Mouse (Mus musculus): ENCODE data around the gene Por. TPM values are rescaled to one million over a fixed set of nuclear protein-coding genes. Genes with fewer than 3 reads are reported as not detected.

Por gene
- total and polyA plus RNA-seq, 2 experiments from 2014 or later, result 44.9 to 71.7 TPM

GRCm38 (mm10) chr5:135761881-135762280 is 92.0 kb downstream of the Por start:
- Histone ChIP-seq H3K4me3 (ENCODE audit: low read depth, low read length) (no peak overlapping the region), H3K9me3 (replicated peaks; ENCODE audit: control insufficient read depth, low read length) (no peaks in the 10 kb centered on the region), H3K4me2 (ENCODE audit: low read depth, low read length) (no peak overlapping the region), H3K27me3 (ENCODE audit: control insufficient read depth, insufficient read depth, low read length) (0 out of 2 replicates have a peak, but pooled peaks cover 4% of the 10 kb centered on the region), H3K4me1 (ENCODE audit: control insufficient read depth, insufficient read depth) (no peaks in the 10 kb centered on the region), H3K9ac (replicated peaks; ENCODE audit: low read depth, low read length) (no peak overlapping the region), H3K36me3 (replicated peaks; ENCODE audit: control insufficient read depth, insufficient read depth, low read length) (no peaks in the 10 kb centered on the region), H3K27ac (ENCODE audit: low read depth) (no peak overlapping the region)
- WGBS, result 62% methylated on average over 3 of the region's 3 CpGs
- ATAC-seq (ENCODE audit: insufficient read depth, low read depth) (no peak), DNase-seq (ENCODE audit: low spot score) (no peak)
- TF ChIP-seq CTCF (IDR thresholded peaks at IDR 0.05; ENCODE audit: low read depth) (no peak), EP300 (IDR thresholded peaks at IDR 0.05; ENCODE audit: low read depth) (no peak)

- ATAC-seq (ENCODE audit: insufficient read depth, low read depth) (peak; percentile 68; the same call in 1 of the 2 replicates), DNase-seq (ENCODE audit: low spot score) (peak; percentile 67)
- Histone ChIP-seq H3K4me3 (ENCODE audit: low read depth, low read length) (no peak overlapping the region), H3K9me3 (replicated peaks; ENCODE audit: control insufficient read depth, low read length) (no peaks in the 10 kb centered on the region), H3K27me3 (ENCODE audit: control insufficient read depth, insufficient read depth, low read length) (0 out of 2 replicates have a peak, but pooled peaks cover 4% of the 10 kb centered on the region), H3K9ac (replicated peaks; ENCODE audit: low read depth, low read length) (no peak overlapping the region), H3K4me1 (ENCODE audit: control insufficient read depth, insufficient read depth) (no peaks in the 10 kb centered on the region), H3K4me2 (ENCODE audit: low read depth, low read length) (no peak overlapping the region), H3K36me3 (replicated peaks; ENCODE audit: control insufficient read depth, insufficient read depth, low read length) (no peaks in the 10 kb centered on the region), H3K27ac (ENCODE audit: low read depth) (no peak overlapping the region)
- TF ChIP-seq EP300 (IDR thresholded peaks at IDR 0.05; ENCODE audit: low read depth), result no peak
- peak; percentile 86 for TF ChIP-seq CTCF (IDR thresholded peaks at IDR 0.05; ENCODE audit: low read depth)
- WGBS, result 3% methylated on average over 7 of the region's 7 CpGs
These were observed 93.7 kb downstream of the Por start for GRCm38 (mm10) chr5:135763526-135763925.

- ATAC-seq (ENCODE audit: insufficient read depth, low read depth) (no peak), DNase-seq (ENCODE audit: low spot score) (no peak)
- TF ChIP-seq EP300 (IDR thresholded peaks at IDR 0.05; ENCODE audit: low read depth) (no peak), CTCF (IDR thresholded peaks at IDR 0.05; ENCODE audit: low read depth) (no peak)
- H3K27ac ChIP-seq (ENCODE audit: low read depth), result no peak overlapping the region
- H3K4me3 ChIP-seq (ENCODE audit: low read depth, low read length), result no peak overlapping the region
- H3K27me3 ChIP-seq (ENCODE audit: control insufficient read depth, insufficient read depth, low read length), result 0 out of 2 replicates have a peak, but pooled peaks cover 4% of the 10 kb centered on the region
- WGBS, result 54% methylated on average over 3 of the region's 3 CpGs
- no peak overlapping the region for H3K9ac ChIP-seq (replicated peaks; ENCODE audit: low read depth, low read length)
- H3K4me1 ChIP-seq (ENCODE audit: control insufficient read depth, insufficient read depth), result no peaks in the 10 kb centered on the region
- H3K36me3 ChIP-seq (replicated peaks; ENCODE audit: control insufficient read depth, insufficient read depth, low read length), result no peaks in the 10 kb centered on the region
- no peaks in the 10 kb centered on the region for H3K9me3 ChIP-seq (replicated peaks; ENCODE audit: control insufficient read depth, low read length)
- H3K4me2 ChIP-seq (ENCODE audit: low read depth, low read length), result no peak overlapping the region
These were observed 95.1 kb downstream of the Por start for GRCm38 (mm10) chr5:135764971-135765370.

GRCm38 (mm10) chr5:135772519-135772918 is 102.7 kb downstream of the Por start:
- H3K9ac ChIP-seq (replicated peaks; ENCODE audit: low read depth, low read length), result no peak overlapping the region
- no peak for TF ChIP-seq CTCF (IDR thresholded peaks at IDR 0.05; ENCODE audit: low read depth)
- TF ChIP-seq EP300 (IDR thresholded peaks at IDR 0.05; ENCODE audit: low read depth), result no peak
- no peaks in the 10 kb centered on the region for H3K36me3 ChIP-seq (replicated peaks; ENCODE audit: control insufficient read depth, insufficient read depth, low read length)
- H3K27ac ChIP-seq (ENCODE audit: low read depth), result no peak overlapping the region
- H3K4me2 ChIP-seq (ENCODE audit: low read depth, low read length), result no peak overlapping the region
- H3K27me3 ChIP-seq (ENCODE audit: control insufficient read depth, insufficient read depth, low read length), result no peaks in the 10 kb centered on the region
- no peaks in the 10 kb centered on the region for H3K9me3 ChIP-seq (replicated peaks; ENCODE audit: control insufficient read depth, low read length)
- H3K4me3 ChIP-seq (ENCODE audit: low read depth, low read length), result no peak overlapping the region
- no peak for DNase-seq (ENCODE audit: low spot score)
- 31% methylated on average over 3 of the region's 3 CpGs for WGBS
- 0 out of 2 replicates have a peak, but pooled peaks cover 2% of the 10 kb centered on the region for H3K4me1 ChIP-seq (ENCODE audit: control insufficient read depth, insufficient read depth)
- no peak for ATAC-seq (ENCODE audit: insufficient read depth, low read depth)

- H3K27me3 ChIP-seq (ENCODE audit: control insufficient read depth, insufficient read depth, low read length), result no peaks in the 10 kb centered on the region
- DNase-seq (ENCODE audit: low spot score), result no peak
- H3K4me2 ChIP-seq (ENCODE audit: low read depth, low read length), result no peak overlapping the region
- ATAC-seq (ENCODE audit: insufficient read depth, low read depth), result no peak
- no peak overlapping the region for H3K4me3 ChIP-seq (ENCODE audit: low read depth, low read length)
- H3K9ac ChIP-seq (replicated peaks; ENCODE audit: low read depth, low read length), result no peak overlapping the region
- WGBS, result 81% methylated on average over 4 of the region's 4 CpGs
- no peaks in the 10 kb centered on the region for H3K9me3 ChIP-seq (replicated peaks; ENCODE audit: control insufficient read depth, low read length)
- H3K36me3 ChIP-seq (replicated peaks; ENCODE audit: control insufficient read depth, insufficient read depth, low read length), result no peaks in the 10 kb centered on the region
- no peak overlapping the region for H3K27ac ChIP-seq (ENCODE audit: low read depth)
- H3K4me1 ChIP-seq (ENCODE audit: control insufficient read depth, insufficient read depth), result peaks cover 26% of the 10 kb centered on the region
- TF ChIP-seq CTCF (IDR thresholded peaks at IDR 0.05; ENCODE audit: low read depth) (no peak), EP300 (IDR thresholded peaks at IDR 0.05; ENCODE audit: low read depth) (no peak)
These were observed 106.7 kb downstream of the Por start for GRCm38 (mm10) chr5:135776546-135776945.

Data from heart, postnatal 0 days (tissue).